Mouse (Mus musculus) heart, adult 2 months (tissue): ENCODE data around the gene 9130230L23Rik.

Experiments used
- CTCF ChIP-seq: fragments of 200-600 bp; IDR thresholded peaks from 2 replicates; pipeline ENCODE4 v1.8.1; 2022; ENCODE audit warnings: antibody characterized with exemption, mild to moderate bottlenecking, moderate library complexity
- POLR2A ChIP-seq: fragments of 200-500 bp; IDR thresholded peaks from 2 replicates; pipeline ENCODE4 v1.6.1; 2011; ENCODE audit warnings: mild to moderate bottlenecking, low read depth, low read length, control low read depth; ENCODE audit not compliant: insufficient read depth

DNA sequence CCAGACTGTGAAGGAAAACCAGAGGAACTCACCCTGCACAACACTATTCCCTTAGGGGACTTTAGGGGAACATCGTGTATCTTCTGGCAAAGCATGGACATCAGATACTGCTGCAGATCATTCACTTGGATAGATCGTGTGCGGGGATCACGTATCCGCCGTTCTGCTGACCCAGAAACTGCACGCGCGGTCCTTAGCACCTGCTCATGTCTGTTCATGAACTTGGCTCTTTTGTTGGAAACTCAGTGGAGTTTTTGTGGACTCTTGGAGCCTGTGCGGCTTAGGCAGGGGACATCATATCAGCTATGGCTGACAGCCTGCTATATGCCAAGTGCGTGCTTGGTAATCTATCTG lies 43.5 kb downstream of the 9130230L23Rik start:
- TF ChIP-seq CTCF: no peak
- no peak for TF ChIP-seq POLR2A
